Mouse (Mus musculus): ENCODE measurements around the gene Cabp4. TPM values are rescaled to one million over a fixed set of nuclear protein-coding genes. Genes with fewer than 3 reads are reported as not detected.

The Cabp4 gene
- polyA plus RNA-seq, 1 experiment from 2014 or later, result not detected

DNA sequence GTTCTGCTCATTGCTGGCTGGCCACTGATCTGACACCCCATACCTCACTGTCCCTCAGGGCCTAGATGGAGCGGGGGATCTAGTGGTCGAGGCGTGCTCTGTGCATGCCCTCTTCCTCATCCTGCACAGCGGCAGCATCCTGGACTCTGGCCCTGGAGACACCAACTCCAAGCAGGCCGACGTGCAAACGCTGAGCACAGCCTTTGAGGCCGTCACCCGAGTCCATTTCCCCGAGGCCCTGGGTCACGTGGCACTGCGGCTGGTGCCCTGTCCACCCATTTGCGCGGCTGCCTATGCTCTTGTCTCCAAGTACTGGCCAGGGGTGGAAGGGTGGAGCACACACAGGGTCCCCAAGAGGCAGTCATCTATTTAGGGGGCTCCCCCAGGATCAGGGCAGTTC is 37.2 kb downstream of the Cabp4 start:
- DNase-seq (ENCODE audit: low spot score) (no peak), ATAC-seq (replicated peaks; ENCODE audit: low FRiP score, low TSS enrichment, low read depth) (no peak)
- peaks cover 9% of the 10 kb centered on the region for H3K27me3 ChIP-seq (replicated peaks; ENCODE audit: control insufficient read depth, insufficient read depth, low read length)
- 90% methylated on average over 14 of the region's 14 CpGs for WGBS
- H3K36me3 ChIP-seq (ENCODE audit: control insufficient read depth, insufficient read depth, low read length), result peaks cover 4% of the 10 kb centered on the region; the same call in 1 of the 2 replicates
- no peaks in the 10 kb centered on the region for H3K4me1 ChIP-seq (replicated peaks; ENCODE audit: control insufficient read depth, insufficient read depth, low read length)
- H3K9me3 ChIP-seq (ENCODE audit: control insufficient read depth, low read length), result no peaks in the 10 kb centered on the region
- no peak overlapping the region for H3K4me3 ChIP-seq (ENCODE audit: low read depth, low read length)
- no peak overlapping the region for H3K27ac ChIP-seq (ENCODE audit: low read depth)
- H3K9ac ChIP-seq (ENCODE audit: low read length), result no peak overlapping the region
- H3K4me2 ChIP-seq (ENCODE audit: low read length), result no peak overlapping the region

DNA sequence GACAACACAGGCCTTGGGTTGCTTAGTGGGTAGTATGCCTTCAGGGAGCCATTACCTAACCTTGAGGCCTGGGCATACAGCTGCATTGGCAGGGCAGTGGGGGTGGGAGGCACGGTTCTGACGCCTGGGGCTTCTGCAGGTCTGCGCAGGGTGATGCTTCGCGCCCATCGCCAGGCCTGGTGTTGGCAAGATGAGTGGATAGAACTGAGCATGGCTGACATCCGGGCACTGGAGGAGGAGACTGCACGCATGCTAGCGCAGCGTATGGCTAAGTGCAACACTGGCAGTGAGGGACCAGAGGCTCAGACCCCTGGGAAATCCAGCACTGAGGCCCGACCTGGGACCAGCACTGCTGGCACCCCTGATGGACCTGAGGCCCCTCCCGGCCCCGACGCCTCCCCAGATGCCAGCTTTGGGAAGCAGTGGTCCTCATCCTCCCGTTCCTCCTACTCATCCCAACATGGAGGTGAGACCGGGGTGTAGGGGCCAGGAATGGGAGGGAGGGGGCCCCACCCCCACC is 39.1 kb downstream of the Cabp4 start:
- peaks cover 23% of the 10 kb centered on the region for H3K27me3 ChIP-seq (replicated peaks; ENCODE audit: control insufficient read depth, insufficient read depth, low read length)
- no peak overlapping the region for H3K4me2 ChIP-seq (ENCODE audit: low read length)
- 94% methylated on average over 16 of the region's 16 CpGs for WGBS
- DNase-seq (ENCODE audit: low spot score) (no peak), ATAC-seq (replicated peaks; ENCODE audit: low FRiP score, low TSS enrichment, low read depth) (no peak)
- no peak overlapping the region for H3K9ac ChIP-seq (ENCODE audit: low read length)
- H3K36me3 ChIP-seq (ENCODE audit: control insufficient read depth, insufficient read depth, low read length), result no peaks in the 10 kb centered on the region
- peaks cover 11% of the 10 kb centered on the region; the same call in 1 of the 2 replicates for H3K4me1 ChIP-seq (replicated peaks; ENCODE audit: control insufficient read depth, insufficient read depth, low read length)
- no peak overlapping the region for H3K4me3 ChIP-seq (ENCODE audit: low read depth, low read length)
- no peak overlapping the region for H3K27ac ChIP-seq (ENCODE audit: low read depth)
- no peaks in the 10 kb centered on the region for H3K9me3 ChIP-seq (ENCODE audit: control insufficient read depth, low read length)

- Histone ChIP-seq H3K27me3 (replicated peaks; ENCODE audit: control insufficient read depth, insufficient read depth, low read length) (peaks cover 23% of the 10 kb centered on the region), H3K4me2 (ENCODE audit: low read length) (no peak overlapping the region), H3K27ac (ENCODE audit: low read depth) (no peak overlapping the region), H3K4me3 (ENCODE audit: low read depth, low read length) (no peak overlapping the region), H3K36me3 (ENCODE audit: control insufficient read depth, insufficient read depth, low read length) (no peaks in the 10 kb centered on the region), H3K4me1 (replicated peaks; ENCODE audit: control insufficient read depth, insufficient read depth, low read length) (peaks cover 16% of the 10 kb centered on the region; the same call in 1 of the 2 replicates), H3K9ac (ENCODE audit: low read length) (no peak overlapping the region), H3K9me3 (ENCODE audit: control insufficient read depth, low read length) (no peaks in the 10 kb centered on the region)
- ATAC-seq (replicated peaks; ENCODE audit: low FRiP score, low TSS enrichment, low read depth) (no peak), DNase-seq (ENCODE audit: low spot score) (no peak)
- 68% methylated on average over 3 of the region's 3 CpGs for WGBS
Measured at GRCm38 (mm10) chr19:4103792-4104191, 40.0 kb downstream of the Cabp4 start.

DNA sequence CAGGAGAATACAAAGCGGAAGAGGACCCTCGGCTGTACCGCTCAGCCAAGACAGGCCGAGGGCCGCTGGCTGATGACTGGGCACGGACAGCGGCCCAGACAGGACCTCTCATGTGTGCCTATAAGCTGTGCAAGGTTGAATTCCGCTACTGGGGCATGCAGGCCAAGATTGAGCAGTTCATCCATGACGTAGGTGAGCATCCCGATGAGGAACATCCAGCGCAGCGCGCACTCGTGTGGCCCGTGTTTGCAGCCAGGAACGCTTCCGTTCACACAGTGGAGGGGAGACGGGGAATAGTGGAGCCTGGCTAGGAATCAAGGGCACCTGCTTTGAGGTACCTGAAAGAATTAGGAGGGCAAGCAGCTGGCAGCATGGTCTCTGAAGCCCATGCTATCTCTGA is 40.5 kb downstream of the Cabp4 start:
- Histone ChIP-seq H3K4me1 (replicated peaks; ENCODE audit: control insufficient read depth, insufficient read depth, low read length) (peaks cover 20% of the 10 kb centered on the region; the same call in 1 of the 2 replicates), H3K27ac (ENCODE audit: low read depth) (no peak overlapping the region), H3K9me3 (ENCODE audit: control insufficient read depth, low read length) (no peaks in the 10 kb centered on the region), H3K4me3 (ENCODE audit: low read depth, low read length) (no peak overlapping the region), H3K9ac (ENCODE audit: low read length) (no peak overlapping the region), H3K36me3 (ENCODE audit: control insufficient read depth, insufficient read depth, low read length) (no peaks in the 10 kb centered on the region), H3K4me2 (ENCODE audit: low read length) (no peak overlapping the region), H3K27me3 (replicated peaks; ENCODE audit: control insufficient read depth, insufficient read depth, low read length) (peaks cover 23% of the 10 kb centered on the region)
- 95% methylated on average over 18 of the region's 18 CpGs for WGBS
- no peak for DNase-seq (ENCODE audit: low spot score)
- no peak for ATAC-seq (replicated peaks; ENCODE audit: low FRiP score, low TSS enrichment, low read depth)

GRCm38 (mm10) chr19:4102626-4103025 is 41.2 kb downstream of the Cabp4 start:
- H3K4me1 ChIP-seq (replicated peaks; ENCODE audit: control insufficient read depth, insufficient read depth, low read length), result peaks cover 24% of the 10 kb centered on the region; the same call in 1 of the 2 replicates
- no peak for DNase-seq (ENCODE audit: low spot score)
- no peak overlapping the region for H3K9ac ChIP-seq (ENCODE audit: low read length)
- no peaks in the 10 kb centered on the region for H3K36me3 ChIP-seq (ENCODE audit: control insufficient read depth, insufficient read depth, low read length)
- no peaks in the 10 kb centered on the region for H3K9me3 ChIP-seq (ENCODE audit: control insufficient read depth, low read length)
- WGBS, result 92% methylated on average over 12 of the region's 12 CpGs
- H3K27ac ChIP-seq (ENCODE audit: low read depth), result no peak overlapping the region
- H3K4me3 ChIP-seq (ENCODE audit: low read depth, low read length), result no peak overlapping the region
- peaks cover 23% of the 10 kb centered on the region for H3K27me3 ChIP-seq (replicated peaks; ENCODE audit: control insufficient read depth, insufficient read depth, low read length)
- ATAC-seq (replicated peaks; ENCODE audit: low FRiP score, low TSS enrichment, low read depth), result no peak
- H3K4me2 ChIP-seq (ENCODE audit: low read length), result no peak overlapping the region

GRCm38 (mm10) chr19:4102049-4102448 is 41.8 kb downstream of the Cabp4 start:
- H3K4me1 ChIP-seq (replicated peaks; ENCODE audit: control insufficient read depth, insufficient read depth, low read length), result peaks cover 24% of the 10 kb centered on the region; the same call in 1 of the 2 replicates
- H3K9me3 ChIP-seq (ENCODE audit: control insufficient read depth, low read length), result no peaks in the 10 kb centered on the region
- H3K9ac ChIP-seq (ENCODE audit: low read length), result no peak overlapping the region
- H3K4me3 ChIP-seq (ENCODE audit: low read depth, low read length), result no peak overlapping the region
- peaks cover 23% of the 10 kb centered on the region for H3K27me3 ChIP-seq (replicated peaks; ENCODE audit: control insufficient read depth, insufficient read depth, low read length)
- no peak for DNase-seq (ENCODE audit: low spot score)
- whole genome bisulfite sequencing, result 86% methylated on average over 2 of the region's 2 CpGs
- no peak overlapping the region for H3K27ac ChIP-seq (ENCODE audit: low read depth)
- no peak overlapping the region for H3K4me2 ChIP-seq (ENCODE audit: low read length)
- H3K36me3 ChIP-seq (ENCODE audit: control insufficient read depth, insufficient read depth, low read length), result no peaks in the 10 kb centered on the region
- no peak for ATAC-seq (replicated peaks; ENCODE audit: low FRiP score, low TSS enrichment, low read depth)

DNA sequence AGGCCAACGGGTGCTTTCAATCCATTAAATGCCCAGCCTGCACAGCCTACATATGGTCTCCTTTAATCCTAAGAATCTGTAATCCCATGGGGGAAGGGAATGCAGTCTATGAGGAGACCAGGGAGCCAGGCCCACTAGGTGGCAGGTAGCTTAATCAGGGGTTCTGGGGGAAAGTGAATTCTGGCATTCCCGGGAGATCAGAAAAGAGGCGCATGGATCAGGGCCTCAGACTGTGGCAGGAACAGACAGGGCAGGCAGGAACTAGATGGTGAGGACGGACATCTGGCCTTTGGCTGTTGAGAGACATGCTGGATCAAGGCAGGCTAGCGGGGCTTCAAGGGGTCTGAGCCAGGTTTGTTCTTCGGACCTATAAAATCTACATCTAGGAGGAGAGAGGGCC is 42.4 kb downstream of the Cabp4 start:
- Histone ChIP-seq H3K9me3 (ENCODE audit: control insufficient read depth, low read length) (no peaks in the 10 kb centered on the region), H3K9ac (ENCODE audit: low read length) (no peak overlapping the region), H3K36me3 (ENCODE audit: control insufficient read depth, insufficient read depth, low read length) (no peaks in the 10 kb centered on the region), H3K27ac (ENCODE audit: low read depth) (no peak overlapping the region), H3K4me2 (ENCODE audit: low read length) (0 out of 2 replicates have a peak overlapping the region, but pooled peaks have one; percentile 90), H3K27me3 (replicated peaks; ENCODE audit: control insufficient read depth, insufficient read depth, low read length) (peaks cover 23% of the 10 kb centered on the region), H3K4me3 (ENCODE audit: low read depth, low read length) (no peak overlapping the region), H3K4me1 (replicated peaks; ENCODE audit: control insufficient read depth, insufficient read depth, low read length) (peaks cover 26% of the 10 kb centered on the region)
- WGBS, result 69% methylated on average over 6 of the region's 6 CpGs
- DNase-seq (ENCODE audit: low spot score) (no peak), ATAC-seq (replicated peaks; ENCODE audit: low FRiP score, low TSS enrichment, low read depth) (no peak)

DNA sequence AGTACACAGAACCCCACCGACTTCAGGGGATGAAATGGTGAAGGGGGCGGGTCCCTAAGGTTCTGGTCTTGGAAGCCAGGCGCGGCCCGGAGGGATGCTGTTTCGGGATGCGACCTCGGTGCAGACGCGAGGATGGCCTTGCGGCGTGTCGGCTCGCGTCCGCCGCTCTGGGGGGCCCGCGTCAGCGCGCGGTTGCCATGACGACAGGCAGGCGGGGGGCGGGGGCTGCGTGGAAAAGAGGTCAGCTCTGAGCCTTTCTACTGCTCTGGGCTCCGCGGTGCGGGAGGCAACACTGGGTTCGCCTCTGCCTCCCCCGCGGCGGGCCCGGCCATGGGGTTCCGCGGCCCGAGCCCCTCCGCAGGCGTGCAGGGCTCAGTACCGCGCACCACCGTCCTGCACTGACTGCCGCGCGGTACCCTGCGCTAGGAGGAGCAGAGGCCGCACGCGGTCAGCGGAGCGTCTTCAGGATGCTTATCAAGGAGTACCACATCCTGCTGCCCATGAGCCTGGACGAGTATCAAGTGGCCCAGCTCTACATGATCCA is 43.0 kb downstream of the Cabp4 start:
- H3K4me1 ChIP-seq (replicated peaks; ENCODE audit: control insufficient read depth, insufficient read depth, low read length), result peaks cover 30% of the 10 kb centered on the region
- H3K9ac ChIP-seq (ENCODE audit: low read length), result 0 out of 2 replicates have a peak overlapping the region, but pooled peaks have one; percentile 23
- H3K36me3 ChIP-seq (ENCODE audit: control insufficient read depth, insufficient read depth, low read length), result no peaks in the 10 kb centered on the region
- peak; percentile 67 for DNase-seq (ENCODE audit: low spot score)
- peak overlapping the region; percentile 41 for H3K4me3 ChIP-seq (ENCODE audit: low read depth, low read length)
- no peak for ATAC-seq (replicated peaks; ENCODE audit: low FRiP score, low TSS enrichment, low read depth)
- H3K27me3 ChIP-seq (replicated peaks; ENCODE audit: control insufficient read depth, insufficient read depth, low read length), result peaks cover 23% of the 10 kb centered on the region
- no peaks in the 10 kb centered on the region for H3K9me3 ChIP-seq (ENCODE audit: control insufficient read depth, low read length)
- under 1% methylated on average over 52 of the region's 52 CpGs for WGBS
- H3K4me2 ChIP-seq (ENCODE audit: low read length), result peak overlapping the region; percentile 90
- H3K27ac ChIP-seq (ENCODE audit: low read depth), result no peak overlapping the region
